24 mouse cellular contexts compared by ENCODE assay signal in genomic region chr13:54164462-54164861, GRCm38 (mm10). TPM values are rescaled to one million over a fixed set of nuclear protein-coding genes. Genes with fewer than 3 reads are reported as not detected.
DNase-seq lines count a peak whose midpoint lies in the region; ATAC-seq and TF ChIP-seq lines count a peak whose summit lies in the region.
"Had no signal": no experiment of that assay in that cellular context is flagged by ENCODE, and none has a peak within 500 bp of the region (broad histone marks: within the 10 kb centered on the region; RNA-seq: fewer than 3 reads in every experiment).

No protein-coding gene starts in this region.

- no peaks in the 10 kb centered on the region for H3K27me3 ChIP-seq in midbrain, embryonic 11.5 days (ENCODE audit: control insufficient read depth, insufficient read depth, low read length)
- H3K27me3 ChIP-seq in midbrain, embryonic 10.5 days (ENCODE audit: low read depth, poor library complexity, severe bottlenecking) = no peaks in the 10 kb centered on the region
- H3K27me3 ChIP-seq in CH12.LX (replicated peaks) = peaks cover 5% of the 10 kb centered on the region

- no peaks in the 10 kb centered on the region for H3K36me3 ChIP-seq in midbrain, embryonic 11.5 days (ENCODE audit: control insufficient read depth, insufficient read depth, low read length)
- no peaks in the 10 kb centered on the region for H3K36me3 ChIP-seq in midbrain, embryonic 10.5 days
- H3K36me3 ChIP-seq in CH12.LX (replicated peaks in 1 of 2; ENCODE audit: control insufficient read depth in 1 of 2, insufficient read depth in 1 of 2, low read length in 1 of 2) = no peaks in the 10 kb centered on the region
- H3K36me3 ChIP-seq: G1E had no signal

- H3K79me2 ChIP-seq in CH12.LX (replicated peaks; ENCODE audit: control insufficient read depth, extremely low read depth, insufficient read depth, poor library complexity, severe bottlenecking) = no peaks in the 10 kb centered on the region

- TF ChIP-seq EP300 in CH12.LX (IDR thresholded peaks at IDR 0.05; ENCODE audit: low read length) = no peak

- 90% methylated on average over 10 of the region's 10 CpGs for WGBS in midbrain, embryonic 11.5 days
- WGBS in midbrain, embryonic 10.5 days = 92% methylated on average over 10 of the region's 10 CpGs

- TF ChIP-seq RAD21 in CH12.LX (IDR thresholded peaks at IDR 0.05; ENCODE audit: low read depth, low read length) = no peak

- in situ Hi-C loops in CH12.LX (cut with MboI; ENCODE audit: low pct_ligation_motif_present, low pct_unique_long_range_greater_than_20kb, low sequenced_read_pairs) = no loop called here

- no peak for ATAC-seq in midbrain, embryonic 11.5 days (ENCODE audit: low FRiP score)
- ATAC-seq: activated CD4-positive, CD25-positive, alpha-beta regulatory T cell, adult 4 months; CD4-positive, CD25-positive, alpha-beta regulatory T cell, adult 4 months; Patski had no signal

- dilution Hi-C loops in CH12.LX (cut with MboI; ENCODE audit: extremely low pct_ligation_motif_present, extremely low pct_unique_long_range_greater_than_20kb, low sequenced_read_pairs) = no loop called here

- H3K4me2 ChIP-seq in midbrain, embryonic 11.5 days = no peak overlapping the region
- H3K4me2 ChIP-seq in CH12.LX (ENCODE audit: insufficient read depth, low read depth, poor library complexity, severe bottlenecking) = no peak overlapping the region

- peak; percentile 65 for DNase-seq in midbrain, embryonic 11.5 days (ENCODE audit: low spot score, missing footprints)
- no peak for DNase-seq in midbrain, embryonic 10.5 days (ENCODE audit: low spot score)
- DNase-seq in CH12.LX (ENCODE audit: extremely low read depth) = no peak
- DNase-seq in heart, adult 8-10 months (ENCODE audit: low spot score) = no peak
- DNase-seq in spleen, postnatal 4 days (ENCODE audit: low spot score in 2 of 2) = no peak
- DNase-seq: adrenal gland, adult 2 months; adrenal gland, adult 8-10 months; adrenal gland, postnatal 10 days; adrenal gland, postnatal 14 days; adrenal gland, postnatal 25 days; adrenal gland, postnatal 36 days; B cell, adult 2 months; cerebellum, adult 11 months; cerebellum, adult 11-12 months; cerebellum, adult 18-20 months; cerebellum, adult 2 months; cerebellum, adult 8-10 months had no signal

- H3K4me1 ChIP-seq in midbrain, embryonic 11.5 days (ENCODE audit: control insufficient read depth, insufficient read depth, low read length) = peaks cover 10% of the 10 kb centered on the region
- H3K4me1 ChIP-seq in midbrain, embryonic 10.5 days = peaks cover 14% of the 10 kb centered on the region
- H3K4me1 ChIP-seq in CH12.LX (ENCODE audit: control insufficient read depth in 1 of 2, insufficient read depth in 2 of 2) = peaks cover 0 to 2% of the 10 kb centered on the region in 2 experiments; a peak in 1 of 4 replicates
- peaks cover 14% of the 10 kb centered on the region for H3K4me1 ChIP-seq in brown adipose tissue, adult 24 weeks (ENCODE audit: control insufficient read depth, insufficient read depth, insufficient read length, low read length)

- H3K27ac ChIP-seq in midbrain, embryonic 11.5 days (ENCODE audit: low read depth, low read length) = no peak overlapping the region
- H3K27ac ChIP-seq in midbrain, embryonic 10.5 days (replicated peaks) = no peak overlapping the region
- H3K27ac ChIP-seq in CH12.LX (ENCODE audit: insufficient read depth, low read depth) = no peak overlapping the region
- peak overlapping the region; percentile 42 for H3K27ac ChIP-seq in brown adipose tissue, adult 24 weeks (replicated peaks; ENCODE audit: low read depth, low read length)

- no peak for TF ChIP-seq CTCF in CH12.LX (conservative IDR thresholded peaks at IDR 0.05 in 1 of 2, IDR thresholded peaks at IDR 0.05 in 1 of 2; ENCODE audit: low read depth in 2 of 2, low read length in 2 of 2)

- no peaks in the 10 kb centered on the region for H3K9me3 ChIP-seq in midbrain, embryonic 11.5 days (ENCODE audit: control insufficient read depth, low read length)
- H3K9me3 ChIP-seq in midbrain, embryonic 10.5 days (replicated peaks) = no peaks in the 10 kb centered on the region
- H3K9me3 ChIP-seq in CH12.LX (replicated peaks; ENCODE audit: low read length) = no peaks in the 10 kb centered on the region

- no peak for TF ChIP-seq POLR2A in CH12.LX (IDR thresholded peaks at IDR 0.05; ENCODE audit: low read depth, low read length)

- H3K4me3 ChIP-seq in midbrain, embryonic 11.5 days (ENCODE audit: low read depth, low read length) = no peak overlapping the region
- H3K4me3 ChIP-seq in midbrain, embryonic 10.5 days = no peak overlapping the region
- H3K4me3 ChIP-seq in CH12.LX (replicated peaks in 1 of 3; ENCODE audit: low read depth in 2 of 3, low read length in 2 of 3, poor library complexity in 1 of 3) = no peak overlapping the region
- no peak overlapping the region for H3K4me3 ChIP-seq in brown adipose tissue, adult 24 weeks (ENCODE audit: insufficient read depth, low read depth, low read length)

- H3K9ac ChIP-seq in midbrain, embryonic 11.5 days (ENCODE audit: low read length) = no peak overlapping the region
- no peak overlapping the region for H3K9ac ChIP-seq in CH12.LX (ENCODE audit: insufficient read depth, low read depth)

TF ChIP-seq in CH12.LX, 34 proteins besides CTCF, POLR2A, EP300 and RAD21:
- TF ChIP-seq CHD2 (IDR thresholded peaks at IDR 0.05; ENCODE audit: low read length) (no peak), USF2 (conservative IDR thresholded peaks at IDR 0.05; ENCODE audit: low read depth, low read length) (no peak), BHLHE40 (IDR thresholded peaks at IDR 0.05; ENCODE audit: low read depth, low read length) (peak; percentile 72)

RNA-seq across cellular contexts. Expression of gene Hrh2, which starts 27.5 kb away (rescaled TPM):
- polyA plus RNA-seq in midbrain, embryonic 11.5 days (2014; fragmentation: Nextera tagmentation; extraction: Ambion mirVana) = 0.07 TPM in 1 of 2 replicates, not detected in the other
- 0.14 and 0.15 TPM in 2 replicates for polyA plus RNA-seq in midbrain, embryonic 10.5 days (2016; fragmentation: Nextera tagmentation; extraction: Ambion mirVana)
- 0.04 TPM in 2 replicates for total RNA-seq in CH12.LX (2012; rRNA removed)
- 0.07 TPM in 1 of 2 replicates, not detected in the other for total RNA-seq in CH12.LX (2014; rRNA removed)
- polyA plus RNA-seq in CH12.LX (2012; ENCODE audit: insufficient read length, low read depth) = 0.20 and 0.30 TPM in 2 replicates
- polyA plus RNA-seq in brown adipose tissue, adult 24 weeks (2012; ENCODE audit: insufficient read depth, insufficient read length, missing spikeins) = 0.63 and 0.87 TPM in 2 replicates
- total RNA-seq in heart, adult 8-10 months (2022) = under 1 TPM; 0.60 to 0.75 (median 0.64) TPM
- total RNA-seq: MEL had no signal
- polyA plus RNA-seq: C2C12, G1E, Patski had no signal
